Mouse (Mus musculus) embryonic facial prominence, embryonic 13.5 days (tissue): ENCODE data around the gene Fubp1. TPM values are rescaled to one million over a fixed set of nuclear protein-coding genes. Genes with fewer than 3 reads are reported as not detected.

Experiments
- ATAC-seq: fragments of 200-750 bp; cut with Nextera tagmentation; 2 replicates; pipeline ENCODE4 v1.8.0; 2017; ENCODE audit warnings: low read depth; ENCODE audit not compliant: insufficient number of reproducible peaks, insufficient read depth, low FRiP score, low TSS enrichment
- H3K27ac ChIP-seq: fragments of 300-500 bp; sonication (generic); 2 replicates; pipeline ENCODE4 v1.5.1; 2015; ENCODE audit warnings: moderate library complexity, mild to moderate bottlenecking, inconsistent platforms
- H3K27me3 ChIP-seq: fragments of 300-500 bp; sonication (generic); 2 replicates; pipeline ENCODE4 v1.6.1; 2015; ENCODE audit warnings: mild to moderate bottlenecking, inconsistent platforms
- H3K36me3 ChIP-seq: fragments of 300-500 bp; sonication (generic); 2 replicates; pipeline ENCODE4 v1.6.1; 2015; ENCODE audit warnings: mild to moderate bottlenecking, inconsistent platforms
- H3K4me1 ChIP-seq: fragments of 300-500 bp; sonication (generic); 2 replicates; pipeline ENCODE4 v1.6.1; 2015; ENCODE audit warnings: inconsistent platforms
- H3K4me2 ChIP-seq: fragments of 300-500 bp; sonication (generic); 2 replicates; pipeline ENCODE4 v1.6.1; 2015; ENCODE audit warnings: moderate library complexity, mild to moderate bottlenecking, inconsistent platforms
- H3K4me3 ChIP-seq: fragments of 300-500 bp; sonication (generic); 2 replicates; pipeline ENCODE4 v1.5.1; 2015; ENCODE audit warnings: mild to moderate bottlenecking, inconsistent platforms
- H3K9ac ChIP-seq: fragments of 300-500 bp; sonication (generic); 2 replicates; pipeline ENCODE4 v1.6.1; 2015; ENCODE audit warnings: mild to moderate bottlenecking, inconsistent platforms
- H3K9me3 ChIP-seq: fragments of 300-500 bp; sonication (generic); 2 replicates; pipeline ENCODE4 v1.6.1; 2016; ENCODE audit warnings: inconsistent platforms
- WGBS: fragments of 180-500 bp; shearing (Covaris S2); methylation state at CpG from one replicate; pipeline ENCODE4 v1.1.7; 2015; ENCODE audit warnings: mixed read lengths; 5-methylcytosine and 5-hydroxymethylcytosine counted together
- polyA plus RNA-seq: library from polyadenylated mRNA; unstranded; fragments of >200 nt; fragmentation: Nextera tagmentation; extraction: Ambion mirVana; gene quantifications from 2 replicates; pipeline ENCODE4 v1.2.1, GENCODE M21; 2015

The Fubp1 gene
- polyA plus RNA-seq, 1 experiment from 2014 or later, result 336 TPM

DNA sequence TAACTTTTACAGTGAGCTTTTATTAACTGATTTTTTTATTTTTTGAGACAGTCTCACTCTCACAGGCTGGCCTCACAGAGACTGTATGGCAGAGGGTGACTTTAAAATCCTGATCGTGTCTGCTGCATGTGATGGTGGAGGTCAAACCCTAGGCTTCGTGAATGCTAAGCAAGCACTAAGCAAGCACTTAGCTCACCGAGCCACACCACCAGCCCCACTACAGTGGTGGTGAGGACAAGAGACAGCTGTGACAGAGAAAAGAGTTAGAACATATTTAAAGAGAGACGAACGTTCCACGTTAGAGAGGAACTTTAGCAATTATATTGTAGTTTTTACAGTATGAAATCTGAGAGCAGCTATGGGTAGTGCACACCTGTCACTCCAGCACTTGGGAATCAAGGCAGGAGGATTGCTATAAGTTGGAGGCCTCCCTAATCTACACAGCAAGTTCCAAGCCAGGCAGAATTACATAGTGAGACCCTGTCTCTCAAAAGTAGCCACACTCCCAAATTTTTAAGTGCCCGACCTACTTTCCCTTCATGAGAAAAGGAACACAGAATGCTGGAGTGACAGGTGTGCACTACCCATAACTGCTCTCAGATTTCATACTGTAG lies 37.8 kb upstream of the Fubp1 start:
- Histone ChIP-seq H3K4me2 (no peak overlapping the region), H3K4me3 (no peak overlapping the region), H3K27me3 (peaks cover 5% of the 10 kb centered on the region), H3K27ac (no peak overlapping the region), H3K36me3 (no peaks in the 10 kb centered on the region), H3K4me1 (0 out of 2 replicates have a peak, but pooled peaks cover under 1% of the 10 kb centered on the region), H3K9ac (no peak overlapping the region), H3K9me3 (no peaks in the 10 kb centered on the region)
- 72% methylated on average over 7 of the region's 7 CpGs for whole genome bisulfite sequencing
- ATAC-seq, result no peak

GRCm38 (mm10) chr3:152178816-152179215 lies 31.4 kb upstream of the Fubp1 start:
- WGBS, result 87% methylated on average over 4 of the region's 4 CpGs
- Histone ChIP-seq H3K27ac (no peak overlapping the region), H3K4me3 (no peak overlapping the region), H3K4me1 (no peaks in the 10 kb centered on the region), H3K9me3 (no peaks in the 10 kb centered on the region), H3K36me3 (peaks cover 25% of the 10 kb centered on the region), H3K9ac (no peak overlapping the region), H3K27me3 (no peaks in the 10 kb centered on the region), H3K4me2 (no peak overlapping the region)
- no peak for ATAC-seq

GRCm38 (mm10) chr3:152179285-152179684 lies 30.9 kb upstream of the Fubp1 start:
- Histone ChIP-seq H3K36me3 (peaks cover 26% of the 10 kb centered on the region), H3K4me1 (no peaks in the 10 kb centered on the region), H3K27ac (no peak overlapping the region), H3K27me3 (no peaks in the 10 kb centered on the region), H3K4me2 (no peak overlapping the region), H3K9ac (no peak overlapping the region), H3K4me3 (no peak overlapping the region), H3K9me3 (no peaks in the 10 kb centered on the region)
- no peak for ATAC-seq
- WGBS, result 45% methylated on average over 1 of the region's 1 CpGs

DNA sequence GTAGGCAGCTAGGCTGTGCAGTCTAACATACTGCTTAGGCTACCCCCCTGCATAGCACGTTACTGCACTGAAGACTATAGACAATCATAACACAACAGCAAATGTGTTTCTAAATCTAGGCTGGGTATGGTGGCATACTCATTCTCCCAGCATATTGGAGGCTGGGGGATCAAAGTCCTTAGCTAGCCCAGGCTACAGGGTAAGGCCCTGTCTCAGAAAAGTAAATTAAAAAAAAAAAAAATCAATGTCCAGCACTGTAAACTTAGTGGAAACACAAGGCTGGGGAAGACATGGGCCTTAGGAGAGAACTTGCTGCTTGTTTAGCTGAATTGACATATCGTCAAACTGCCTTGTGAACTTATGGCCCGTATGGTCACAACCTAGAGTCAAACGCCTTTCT lies 29.6 kb upstream of the Fubp1 start:
- no peak for ATAC-seq
- H3K9me3 ChIP-seq, result no peaks in the 10 kb centered on the region
- H3K36me3 ChIP-seq, result peaks cover 38% of the 10 kb centered on the region
- no peaks in the 10 kb centered on the region for H3K27me3 ChIP-seq
- no peak overlapping the region for H3K4me3 ChIP-seq
- 95% methylated on average over 4 of the region's 4 CpGs for WGBS
- no peak overlapping the region for H3K27ac ChIP-seq
- H3K4me2 ChIP-seq, result no peak overlapping the region
- no peak overlapping the region for H3K9ac ChIP-seq
- no peaks in the 10 kb centered on the region for H3K4me1 ChIP-seq

GRCm38 (mm10) chr3:152183522-152183921 lies 26.7 kb upstream of the Fubp1 start:
- WGBS, result 79% methylated on average over 9 of the region's 9 CpGs
- H3K27ac ChIP-seq, result no peak overlapping the region
- H3K9me3 ChIP-seq, result no peaks in the 10 kb centered on the region
- ATAC-seq, result no peak
- no peaks in the 10 kb centered on the region for H3K27me3 ChIP-seq
- no peak overlapping the region for H3K9ac ChIP-seq
- H3K4me2 ChIP-seq, result no peak overlapping the region
- peaks cover 45% of the 10 kb centered on the region for H3K36me3 ChIP-seq
- H3K4me1 ChIP-seq, result no peaks in the 10 kb centered on the region
- no peak overlapping the region for H3K4me3 ChIP-seq

GRCm38 (mm10) chr3:152186106-152186505 lies 24.1 kb upstream of the Fubp1 start:
- H3K36me3 ChIP-seq, result peaks cover 38% of the 10 kb centered on the region
- peaks cover 2% of the 10 kb centered on the region for H3K4me1 ChIP-seq
- no peaks in the 10 kb centered on the region for H3K27me3 ChIP-seq
- 76% methylated on average over 6 of the region's 6 CpGs for WGBS
- ATAC-seq, result no peak
- no peaks in the 10 kb centered on the region for H3K9me3 ChIP-seq
- no peak overlapping the region for H3K4me2 ChIP-seq
- no peak overlapping the region for H3K27ac ChIP-seq
- H3K9ac ChIP-seq, result no peak overlapping the region
- H3K4me3 ChIP-seq, result no peak overlapping the region

DNA sequence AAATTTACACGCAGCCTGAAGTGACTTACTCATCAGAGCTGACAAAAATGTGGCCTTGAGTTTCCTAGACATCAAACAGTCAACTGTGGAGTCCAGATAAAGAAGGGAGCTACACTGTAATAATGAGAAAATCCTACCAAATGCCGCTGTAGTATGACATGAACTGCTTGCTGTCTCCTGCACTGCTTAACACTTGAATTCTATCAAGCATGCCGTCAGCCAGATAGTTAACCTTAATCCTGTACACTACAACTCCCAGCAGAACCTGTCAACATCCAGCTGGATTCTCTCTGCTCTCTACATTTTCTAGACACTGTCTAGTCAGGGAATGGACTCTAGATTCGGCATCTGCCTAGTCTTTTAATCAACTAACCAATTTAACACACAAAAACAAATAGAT lies 20.9 kb upstream of the Fubp1 start:
- 73% methylated on average over 4 of the region's 4 CpGs for WGBS
- peaks cover 7% of the 10 kb centered on the region for H3K4me1 ChIP-seq
- no peak for ATAC-seq
- no peaks in the 10 kb centered on the region for H3K9me3 ChIP-seq
- H3K27me3 ChIP-seq, result no peaks in the 10 kb centered on the region
- no peak overlapping the region for H3K4me3 ChIP-seq
- no peak overlapping the region for H3K9ac ChIP-seq
- H3K27ac ChIP-seq, result no peak overlapping the region
- no peak overlapping the region for H3K4me2 ChIP-seq
- peaks cover 19% of the 10 kb centered on the region; the same call in 1 of the 2 replicates for H3K36me3 ChIP-seq

- Histone ChIP-seq H3K4me2 (peak overlapping the region; percentile 60), H3K9me3 (no peaks in the 10 kb centered on the region), H3K9ac (peak overlapping the region; percentile 55), H3K27me3 (no peaks in the 10 kb centered on the region), H3K36me3 (peaks cover 5% of the 10 kb centered on the region; the same call in 1 of the 2 replicates), H3K4me1 (peaks cover 7% of the 10 kb centered on the region), H3K4me3 (peak overlapping the region; percentile 30), H3K27ac (no peak overlapping the region)
- no peak for ATAC-seq
- 71% methylated on average over 9 of the region's 9 CpGs for WGBS
Measured at GRCm38 (mm10) chr3:152190679-152191477, 19.3 kb upstream of the Fubp1 start.

DNA sequence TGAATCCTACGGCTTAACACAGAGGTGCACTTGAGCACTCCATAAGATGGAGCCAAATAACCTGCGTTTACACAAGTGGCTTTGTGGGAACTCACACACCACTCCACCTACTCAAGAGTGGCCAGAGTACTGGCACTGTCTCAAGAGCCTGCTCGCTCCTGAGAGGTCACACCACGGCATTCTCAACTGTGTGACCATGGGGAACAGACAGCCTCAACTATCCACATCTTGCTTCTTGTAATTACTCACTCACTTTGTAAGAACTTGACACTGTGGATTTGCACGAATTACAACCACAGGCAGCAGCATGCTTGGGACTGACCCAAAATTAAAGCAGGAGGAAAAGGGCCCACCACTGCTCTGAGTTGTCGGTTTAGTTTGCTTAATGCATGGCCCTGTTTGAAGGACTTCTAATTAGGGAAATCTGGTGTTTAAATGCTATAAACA lies 18.4 kb upstream of the Fubp1 start:
- peaks cover 7% of the 10 kb centered on the region for H3K4me1 ChIP-seq
- H3K4me2 ChIP-seq, result peak overlapping the region; percentile 60
- no peak for ATAC-seq
- no peaks in the 10 kb centered on the region for H3K36me3 ChIP-seq
- peak overlapping the region; percentile 47 for H3K4me3 ChIP-seq
- no peaks in the 10 kb centered on the region for H3K27me3 ChIP-seq
- peak overlapping the region; percentile 75 for H3K27ac ChIP-seq
- peak overlapping the region; percentile 68 for H3K9ac ChIP-seq
- 14% methylated on average over 6 of the region's 6 CpGs for WGBS
- H3K9me3 ChIP-seq, result no peaks in the 10 kb centered on the region

- Histone ChIP-seq H3K4me3 (peak overlapping the region; percentile 47), H3K9me3 (no peaks in the 10 kb centered on the region), H3K4me1 (peaks cover 7% of the 10 kb centered on the region), H3K36me3 (no peaks in the 10 kb centered on the region), H3K27ac (peak overlapping the region; percentile 75), H3K9ac (peak overlapping the region; percentile 68), H3K27me3 (no peaks in the 10 kb centered on the region), H3K4me2 (peak overlapping the region; percentile 60)
- 17% methylated on average over 11 of the region's 11 CpGs for WGBS
- no peak for ATAC-seq
Measured at GRCm38 (mm10) chr3:152192238-152192931, 17.8 kb upstream of the Fubp1 start.

DNA sequence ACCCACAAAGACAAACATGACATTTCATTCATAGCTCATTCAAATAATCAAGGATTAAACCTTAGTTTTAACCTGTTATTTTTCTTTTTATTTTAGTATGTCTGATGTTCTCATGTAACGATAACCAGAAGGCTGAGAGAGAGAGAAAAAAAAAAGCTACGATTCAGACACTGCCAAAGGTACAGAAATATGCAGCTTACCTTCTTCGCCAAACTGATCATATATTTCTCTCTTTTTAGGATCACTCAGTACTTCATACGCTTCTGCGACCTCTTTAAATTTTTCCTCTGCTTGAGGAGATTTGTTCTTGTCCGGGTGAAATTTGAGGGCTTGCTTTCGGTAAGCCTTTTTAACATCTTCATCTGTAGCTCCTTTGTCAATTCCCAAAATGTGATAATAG lies 17.0 kb upstream of the Fubp1 start:
- Histone ChIP-seq H3K4me1 (peaks cover 7% of the 10 kb centered on the region), H3K27me3 (no peaks in the 10 kb centered on the region), H3K9ac (peak overlapping the region; percentile 76), H3K27ac (peak overlapping the region; percentile 89), H3K9me3 (no peaks in the 10 kb centered on the region), H3K4me2 (peak overlapping the region; percentile 62), H3K36me3 (no peaks in the 10 kb centered on the region), H3K4me3 (peak overlapping the region; percentile 57)
- ATAC-seq, result no peak
- WGBS, result 3% methylated on average over 7 of the region's 7 CpGs
